Mouse (Mus musculus): ENCODE data around the gene Macrod1.
"Not testable (repeated sequence)": the region's sequence is repeated elsewhere in the genome, so short reads cannot be mapped to it uniquely, and the experiment has no call there.

Gene Macrod1

GRCm38 (mm10) chr19:7056248-7057087 is at the start of gene Macrod1:
Gene Macrod1 (plus strand): TSS chr19:7056810.
- DNase-seq (ENCODE audit: extremely low read depth, low read depth, low spot score): no peak

GRCm38 (mm10) chr19:7006892-7007593 is 49.6 kb upstream of the Macrod1 start:
- DNase-seq (ENCODE audit: extremely low read depth, low read depth, low spot score): no peak

DNA sequence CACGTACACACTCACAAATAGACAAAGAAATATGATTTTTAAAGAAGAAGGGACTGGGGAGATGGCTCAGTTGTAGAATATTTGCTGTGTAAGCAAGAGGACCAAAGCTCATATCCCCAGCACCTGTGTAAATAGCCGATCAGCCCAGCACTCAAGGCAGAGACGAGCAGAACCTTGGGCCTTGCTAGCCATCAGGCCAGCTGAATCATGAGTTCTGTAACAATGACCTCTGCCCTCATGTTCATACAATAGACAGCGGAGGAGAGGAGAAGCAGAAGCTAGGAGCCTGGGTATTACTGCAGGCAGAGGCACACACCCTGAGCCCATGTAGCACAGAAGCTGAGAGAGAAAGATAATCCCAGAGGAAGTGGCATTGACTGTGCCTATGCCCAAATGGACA is 44.2 kb upstream of the Macrod1 start:
- DNase-seq (ENCODE audit: extremely low read depth, low read depth, low spot score): no peak

GRCm38 (mm10) chr19:7013984-7014383 is 42.6 kb upstream of the Macrod1 start:
- DNase-seq (ENCODE audit: extremely low read depth, low read depth, low spot score): no peak

DNA sequence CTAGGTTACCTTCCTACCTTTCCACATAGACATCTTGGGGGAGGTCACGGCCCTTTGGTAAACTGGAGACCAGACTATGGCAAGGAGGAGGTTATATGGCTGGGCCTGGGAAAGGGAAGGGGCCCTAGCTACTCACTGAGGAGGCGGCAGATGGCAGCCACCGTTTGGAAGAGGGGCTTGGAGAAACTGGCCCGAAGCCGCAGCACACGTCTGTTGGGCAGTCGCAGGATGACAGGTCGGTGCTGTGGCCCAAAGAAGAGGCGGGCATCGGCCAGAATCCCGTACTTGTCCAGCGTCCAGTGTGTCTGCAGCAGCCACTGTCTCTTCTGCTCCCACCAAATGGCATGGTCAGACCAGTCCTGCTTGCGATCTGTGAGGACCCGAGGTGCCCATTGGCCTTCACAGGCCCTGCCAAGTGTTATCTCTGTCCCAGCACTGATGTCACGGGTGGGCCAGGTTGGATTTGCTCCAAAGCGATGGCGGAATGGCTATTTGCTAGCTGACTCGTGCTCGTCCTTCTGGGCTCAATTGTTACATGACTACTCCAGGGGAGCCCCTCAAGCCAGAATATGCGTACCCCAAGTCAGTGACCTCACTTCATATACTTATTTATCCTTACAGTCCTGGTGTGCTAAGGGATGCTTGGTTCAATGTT is 42.0 kb upstream of the Macrod1 start:
- DNase-seq (ENCODE audit: extremely low read depth, low read depth, low spot score): no peak

GRCm38 (mm10) chr19:7017541-7018457 is 38.8 kb upstream of the Macrod1 start:
- DNase-seq (ENCODE audit: extremely low read depth, low read depth, low spot score): no peak

DNA sequence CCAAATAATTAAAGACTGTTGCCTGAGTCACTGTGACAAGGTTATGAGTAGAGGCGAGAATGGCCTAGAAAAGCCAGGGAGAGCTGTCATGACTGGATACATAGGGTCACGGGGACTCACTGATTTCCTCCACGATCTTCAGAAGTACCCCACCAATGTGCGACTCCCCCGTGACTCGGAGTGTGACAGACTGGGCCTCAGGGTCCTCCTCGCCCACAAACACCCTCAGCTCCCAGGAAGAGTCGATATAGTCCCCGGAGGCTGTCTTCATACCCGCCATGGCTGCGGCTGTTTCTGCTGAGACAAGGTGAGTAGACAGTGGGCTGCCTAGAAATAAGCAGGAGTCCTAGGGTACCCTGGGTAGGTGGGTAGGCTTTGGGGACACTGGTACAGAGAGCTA is 38.1 kb upstream of the Macrod1 start:
- DNase-seq (ENCODE audit: extremely low read depth, low read depth, low spot score): no peak

- DNase-seq (ENCODE audit: extremely low read depth, low read depth, low spot score): no peak
Measured at GRCm38 (mm10) chr19:7019191-7019590, 37.4 kb upstream of the Macrod1 start, which contains the start of gene Fermt3. Gene Fermt3 (minus strand): TSS chr19:7019469.

DNA sequence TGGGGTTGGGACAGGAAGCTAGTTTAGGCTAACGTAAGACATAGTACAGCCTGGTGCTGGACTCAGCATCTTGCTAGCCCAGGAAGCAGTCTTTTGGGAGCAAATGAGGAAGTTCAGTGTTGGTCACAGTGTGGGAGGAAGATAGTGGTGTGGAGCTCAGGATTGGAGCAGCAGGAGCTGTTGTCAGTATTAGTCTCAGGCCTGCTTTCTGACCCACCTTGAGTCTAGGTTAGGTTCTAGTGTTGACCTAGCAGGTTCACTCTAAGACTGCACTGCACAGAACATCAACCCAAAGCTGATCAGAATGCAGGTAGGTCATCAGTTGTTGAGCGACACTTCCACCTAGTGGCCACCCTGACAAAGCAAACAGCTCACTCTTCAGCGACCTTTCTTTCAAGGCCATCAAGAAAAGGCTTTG is 36.4 kb upstream of the Macrod1 start:
- DNase-seq (ENCODE audit: extremely low read depth, low read depth, low spot score): no peak

DNA sequence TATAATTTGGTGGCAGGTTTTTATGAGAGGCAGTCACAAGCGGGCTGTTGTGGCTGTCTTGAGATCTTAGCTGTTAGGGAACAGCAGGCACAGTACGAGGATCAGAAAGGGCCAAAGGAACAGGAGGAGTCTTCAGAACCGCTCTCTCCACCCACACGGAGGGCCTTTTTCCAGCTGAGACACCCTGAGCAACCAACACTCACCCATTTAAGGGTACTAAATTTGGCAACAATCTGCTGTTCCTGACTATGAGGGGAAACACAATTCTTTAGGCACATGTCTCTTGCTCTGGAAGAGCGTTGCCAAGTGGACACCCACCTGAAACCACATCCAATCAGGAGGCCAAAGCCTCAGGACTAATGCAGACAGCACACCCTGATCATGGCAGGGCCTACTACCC is 27.1 kb upstream of the Macrod1 start:
- no peak for DNase-seq (ENCODE audit: extremely low read depth, low read depth, low spot score)

- DNase-seq (ENCODE audit: extremely low read depth, low read depth, low spot score): no peak
Measured at GRCm38 (mm10) chr19:7034006-7034405, 22.6 kb upstream of the Macrod1 start.

- DNase-seq (ENCODE audit: extremely low read depth, low read depth, low spot score): no peak
Measured at GRCm38 (mm10) chr19:7039088-7039720, 17.4 kb upstream of the Macrod1 start.

GRCm38 (mm10) chr19:7039841-7040636 is 16.6 kb upstream of the Macrod1 start, which contains the start of gene Stip1:
Gene Stip1 (minus strand): TSS chr19:7039967.
- DNase-seq (ENCODE audit: extremely low read depth, low read depth, low spot score): peak; percentile 99

DNA sequence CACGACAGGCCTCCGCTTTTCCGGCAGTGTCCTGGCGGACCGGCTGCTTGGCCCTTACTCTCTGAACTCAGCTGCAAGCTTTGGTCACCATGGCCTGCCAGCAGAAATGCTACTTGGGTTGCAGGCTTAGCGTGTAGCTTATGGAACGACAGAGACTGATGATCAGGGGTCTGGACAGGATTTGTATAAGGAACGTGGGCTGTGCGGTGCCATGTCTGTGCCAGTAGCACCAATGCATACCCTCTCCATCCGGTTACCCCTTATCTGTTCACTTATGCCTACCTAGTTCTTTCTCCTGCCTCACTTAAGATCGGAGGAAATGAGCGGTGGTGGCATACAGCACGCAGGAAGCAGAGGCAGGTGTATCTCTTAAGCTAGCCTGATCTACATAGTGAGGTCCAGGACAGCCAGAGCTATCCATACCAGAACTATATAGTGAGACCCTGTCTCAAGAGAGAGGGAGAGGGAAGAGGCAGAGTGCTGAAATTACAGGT is 15.9 kb upstream of the Macrod1 start:
- DNase-seq (ENCODE audit: extremely low read depth, low read depth, low spot score): no peak

- DNase-seq (ENCODE audit: extremely low read depth, low read depth, low spot score): no peak
Measured at GRCm38 (mm10) chr19:7041171-7041570, 15.4 kb upstream of the Macrod1 start.

DNA sequence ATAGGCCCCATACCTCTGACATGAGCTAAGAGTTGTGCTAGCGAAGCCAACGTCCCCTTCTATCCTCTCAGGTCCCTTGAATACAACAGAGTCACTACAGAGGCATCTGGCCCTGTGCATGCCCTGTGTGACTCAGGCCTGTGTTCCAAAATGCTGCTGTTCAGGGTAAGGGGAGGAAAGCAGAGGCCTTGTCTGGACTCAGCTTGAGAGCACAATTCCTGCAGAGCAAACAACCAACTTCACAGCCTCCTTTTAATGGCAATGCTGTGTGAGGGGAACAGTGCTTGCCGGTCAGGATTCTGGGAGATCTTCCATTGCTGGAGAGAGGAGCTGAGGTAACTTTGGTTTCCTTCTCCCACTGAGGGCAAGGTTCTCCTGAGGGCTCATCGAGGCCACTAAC is 12.3 kb upstream of the Macrod1 start:
- DNase-seq (ENCODE audit: extremely low read depth, low read depth, low spot score): no peak

DNA sequence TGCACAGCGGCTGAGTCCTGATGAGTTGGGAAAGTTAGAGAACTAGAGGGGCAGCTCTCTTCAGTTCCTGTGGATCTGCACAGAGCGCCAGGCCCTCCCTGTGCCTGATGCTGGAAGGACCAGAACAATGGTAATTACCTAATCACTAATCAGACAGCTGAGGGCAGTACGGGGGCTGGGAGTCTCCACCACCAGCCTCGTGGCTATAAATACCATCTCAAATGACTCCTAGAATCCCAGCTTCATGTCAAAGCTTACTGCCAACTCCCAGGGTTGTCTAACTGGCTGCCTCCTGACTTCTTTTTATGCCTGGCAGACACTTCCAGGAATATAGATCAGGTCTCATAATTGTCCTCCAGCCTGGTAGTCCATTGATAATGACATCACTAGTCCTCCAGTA is 11.9 kb upstream of the Macrod1 start:
- no peak for DNase-seq (ENCODE audit: extremely low read depth, low read depth, low spot score)

GRCm38 (mm10) chr19:7053382-7053781 is 3.2 kb upstream of the Macrod1 start:
- not testable (repeated sequence) for DNase-seq (ENCODE audit: extremely low read depth, low read depth, low spot score)

DNA sequence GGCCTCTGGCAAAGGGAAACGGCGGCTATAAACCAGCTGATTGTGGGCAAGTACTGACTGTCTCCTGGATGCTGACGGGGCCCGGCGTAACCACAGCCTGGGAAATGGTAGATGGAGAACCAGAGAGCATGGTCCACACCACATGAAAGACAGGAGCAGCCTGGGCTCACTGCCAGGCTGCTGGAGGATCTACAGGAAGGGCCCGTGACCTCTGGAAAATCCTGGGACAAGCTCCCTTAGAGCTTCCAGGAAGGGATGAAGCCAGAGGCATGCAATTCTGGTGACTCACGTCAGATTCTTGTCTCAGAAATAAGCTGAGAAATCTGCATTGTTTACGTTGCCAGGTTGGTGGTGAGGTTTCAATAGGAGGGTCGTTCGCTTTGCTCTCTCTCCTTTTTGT is 1.8 kb upstream of the Macrod1 start:
- DNase-seq (ENCODE audit: extremely low read depth, low read depth, low spot score): no peak

Measured in fat pad, adult 2 months (tissue).